Mouse (Mus musculus) ES-E14 (cell line): ENCODE data around the gene Mlkl. TPM values are rescaled to one million over a fixed set of nuclear protein-coding genes. Genes with fewer than 3 reads are reported as not detected.
A peak's percentile ranks its signal among the peaks of the same experiment; 100 is the strongest.

Source experiments
- DNase-seq: peaks from one replicate; pipeline ENCODE4 v3.0.0-alpha.2; 2013; ENCODE audit warnings: low read depth, low spot score
- H3K27ac ChIP-seq: 2 replicates; pipeline ENCODE4 v1.5.1; 2012; ENCODE audit warnings: low read depth, mild to moderate bottlenecking, low read length, moderate library complexity, mixed read lengths; ENCODE audit not compliant: poor library complexity, insufficient read depth, severe bottlenecking
- H3K36me3 ChIP-seq: 2 replicates; pipeline ENCODE4 v1.6.1; 2012; ENCODE audit warnings: mild to moderate bottlenecking, low read length, moderate library complexity, mixed read lengths; ENCODE audit not compliant: control insufficient read depth, poor library complexity, insufficient read depth, severe bottlenecking
- H3K4me1 ChIP-seq, 2 experiments: fragments of 150-350 bp in 1 of 2; sonication (generic) in 1 of 2; 2 replicates each; pipeline ENCODE4 v1.6.1; 2012; ENCODE audit warnings: low read length in 2 of 2, mild to moderate bottlenecking in 1 of 2, mixed read lengths in 1 of 2; ENCODE audit not compliant: control insufficient read depth in 2 of 2, insufficient read depth in 2 of 2, poor library complexity in 1 of 2
- H3K4me3 ChIP-seq, 2 experiments: fragments of 150-350 bp in 1 of 2; sonication (generic) in 1 of 2; 2 replicates each; pipeline ENCODE4 v1.5.1; 2012; ENCODE audit warnings: low read length in 2 of 2, low read depth in 1 of 2, mild to moderate bottlenecking in 1 of 2, mixed read lengths in 1 of 2; ENCODE audit not compliant: insufficient read depth in 1 of 2, poor library complexity in 1 of 2, severe bottlenecking in 1 of 2
- H3K9ac ChIP-seq: 2 replicates; pipeline ENCODE4 v1.6.1; 2012; ENCODE audit warnings: low read depth, mild to moderate bottlenecking, low read length, mixed read lengths; ENCODE audit not compliant: poor library complexity, insufficient read depth, severe bottlenecking
- H3K9me3 ChIP-seq: fragments of 150-350 bp; sonication (generic); 2 replicates; pipeline ENCODE4 v1.6.1; 2012; ENCODE audit warnings: low read depth, mild to moderate bottlenecking, low read length; ENCODE audit not compliant: control insufficient read depth, insufficient read depth
- CHD2 ChIP-seq: IDR thresholded peaks from 2 replicates; pipeline ENCODE4 v1.6.1; 2014; ENCODE audit warnings: mild to moderate bottlenecking, low read depth, low read length, inconsistent platforms
- HCFC1 ChIP-seq: IDR thresholded peaks from 2 replicates; pipeline ENCODE4 v1.6.1; 2012; ENCODE audit warnings: low read length, inconsistent platforms, borderline replicate concordance; ENCODE audit not compliant: insufficient read depth
- MAFK ChIP-seq: IDR thresholded peaks from 2 replicates; pipeline ENCODE4 v1.6.1; 2014; ENCODE audit warnings: mild to moderate bottlenecking, low read depth, low read length, inconsistent platforms; ENCODE audit not compliant: insufficient read depth
- ZC3H11A ChIP-seq: IDR thresholded peaks from 2 replicates; pipeline ENCODE4 v1.6.1; 2012; ENCODE audit warnings: low read depth, mild to moderate bottlenecking, inconsistent platforms, low read length, borderline replicate concordance
- ZNF384 ChIP-seq: IDR thresholded peaks from 2 replicates; pipeline ENCODE4 v1.6.1; 2012; ENCODE audit warnings: low read depth, low read length, inconsistent platforms
- in situ Hi-C, 2 experiments: fragments of 600-800 bp; cut with MboI; formaldehyde crosslinking; loops; one replicate each; pipeline ENCODE4 v1.15.1; 2025; ENCODE audit warnings: low sequenced_read_pairs in 2 of 2, inconsistent platforms in 1 of 2; ENCODE audit not compliant: unreplicated experiment in 2 of 2
- total RNA-seq: library from RNA; depleted of rRNA; stranded (reverse); fragments of 300-350 nt; gene quantifications from 2 replicates; pipeline ENCODE4 v1.2.3, GENCODE M21; 2012; rRNA removed

Gene Mlkl
- total RNA-seq, 1 experiment: 1.2 TPM

GRCm38 (mm10) chr8:111264693-111265220, 73.2 kb downstream of the Mlkl start:
- no peaks in the 10 kb centered on the region for H3K9me3 ChIP-seq
- no peak overlapping the region for H3K9ac ChIP-seq
- no peak overlapping the region for H3K27ac ChIP-seq
- in situ Hi-C loops: no loop called here
- no peak for DNase-seq
- H3K4me1 ChIP-seq: no peaks in the 10 kb centered on the region
- no peak for TF ChIP-seq MAFK
- no peak for TF ChIP-seq CHD2
- TF ChIP-seq HCFC1: no peak
- TF ChIP-seq ZNF384: 0 out of 2 replicates have a peak, but pooled peaks have one; percentile 15
- no peak for TF ChIP-seq ZC3H11A
- no peak overlapping the region for H3K4me3 ChIP-seq
- no peaks in the 10 kb centered on the region for H3K36me3 ChIP-seq

DNA sequence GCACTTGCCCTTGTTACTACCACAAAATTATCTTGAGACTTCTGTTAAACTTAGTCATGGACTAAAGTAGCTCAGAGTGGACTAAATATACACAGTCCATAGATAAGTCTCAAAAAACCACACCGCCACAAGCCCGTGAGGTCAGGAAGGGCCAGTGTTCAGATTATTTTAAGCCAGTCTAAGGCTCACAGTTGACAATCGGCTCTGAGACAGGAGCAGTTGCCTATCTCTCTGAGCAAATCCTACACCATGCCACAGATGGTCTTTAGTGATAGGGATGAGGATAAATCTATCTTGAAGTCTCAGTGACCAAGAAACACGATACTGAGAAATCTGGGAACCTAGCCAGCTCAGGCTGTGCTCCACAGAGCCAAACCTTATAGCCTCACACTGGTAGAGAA, 76.0 kb downstream of the Mlkl start:
- Histone ChIP-seq H3K4me3 (no peak overlapping the region), H3K9ac (no peak overlapping the region), H3K4me1 (no peaks in the 10 kb centered on the region), H3K9me3 (no peaks in the 10 kb centered on the region), H3K36me3 (no peaks in the 10 kb centered on the region), H3K27ac (no peak overlapping the region)
- in situ Hi-C loops: no loop called here
- DNase-seq: no peak
- TF ChIP-seq CHD2 (no peak), ZC3H11A (no peak), ZNF384 (no peak), MAFK (no peak), HCFC1 (no peak)

Other genes starting within 250 kb of the Mlkl start
- gene Clec18a, start 245.8 kb downstream of the Mlkl start, total RNA-seq: 0.22 TPM in 1 of 2 replicates, not detected in the other
- gene Pdpr, start 243.5 kb downstream of the Mlkl start, total RNA-seq: 23.6 and 25.6 TPM in 2 replicates
- gene Glg1, start 79.0 kb downstream of the Mlkl start, total RNA-seq: 87.4 and 136 TPM in 2 replicates
- 43.1 and 73.8 TPM in 2 replicates for gene Rfwd3, start 38.0 kb downstream of the Mlkl start, total RNA-seq
- gene Fa2h, start 55.6 kb upstream of the Mlkl start, total RNA-seq: not detected in 2 replicates
- 10.4 and 11.0 TPM in 2 replicates for gene Wdr59, start 183.9 kb upstream of the Mlkl start, total RNA-seq
- gene Znrf1, start 197.9 kb upstream of the Mlkl start, total RNA-seq: 38.4 and 51.9 TPM in 2 replicates